Mouse (Mus musculus) neural tube, embryonic 15.5 days (tissue): Measurements from ENCODE around the gene Plekha6. TPM values are rescaled to one million over a fixed set of nuclear protein-coding genes. Genes with fewer than 3 reads are reported as not detected.
A peak's percentile ranks its signal among the peaks of the same experiment; 100 is the strongest.

Experiments used
- ATAC-seq: fragments of 200-750 bp; cut with Nextera tagmentation; 2 replicates; pipeline ENCODE4 v1.8.0; 2017; ENCODE audit warnings: mild to moderate bottlenecking, moderate TSS enrichment, moderate library complexity; ENCODE audit not compliant: low FRiP score
- H3K27ac ChIP-seq: fragments of 300-500 bp; sonication (generic); replicated peaks from 2 replicates; pipeline ENCODE4 v1.5.1; 2015; ENCODE audit warnings: mild to moderate bottlenecking, inconsistent platforms
- H3K27me3 ChIP-seq: fragments of 300-500 bp; sonication (generic); replicated peaks from 2 replicates; pipeline ENCODE4 v1.6.1; 2015; ENCODE audit warnings: inconsistent platforms
- H3K36me3 ChIP-seq: fragments of 300-500 bp; sonication (generic); 2 replicates; pipeline ENCODE4 v1.6.1; 2015; ENCODE audit warnings: inconsistent platforms
- H3K4me1 ChIP-seq: fragments of 300-500 bp; sonication (generic); 2 replicates; pipeline ENCODE4 v1.6.1; 2015; ENCODE audit warnings: inconsistent platforms
- H3K4me2 ChIP-seq: fragments of 300-500 bp; sonication (generic); 2 replicates; pipeline ENCODE4 v1.6.1; 2015; ENCODE audit warnings: inconsistent platforms, mild to moderate bottlenecking, moderate library complexity
- H3K4me3 ChIP-seq: fragments of 300-500 bp; sonication (generic); replicated peaks from 2 replicates; pipeline ENCODE4 v1.5.1; 2015; ENCODE audit warnings: mild to moderate bottlenecking, inconsistent platforms
- H3K9ac ChIP-seq: fragments of 300-500 bp; sonication (generic); replicated peaks from 2 replicates; pipeline ENCODE4 v1.6.1; 2015; ENCODE audit warnings: mild to moderate bottlenecking, inconsistent platforms
- H3K9me3 ChIP-seq: fragments of 300-500 bp; sonication (generic); replicated peaks from 2 replicates; pipeline ENCODE4 v1.6.1; 2016; ENCODE audit warnings: inconsistent platforms
- WGBS: fragments of 180-500 bp; shearing (Covaris S2); methylation state at CpG from one replicate; pipeline ENCODE4 v1.1.7; 2015; ENCODE audit warnings: mixed read lengths; 5-methylcytosine and 5-hydroxymethylcytosine counted together
- polyA plus RNA-seq: library from polyadenylated mRNA; unstranded; fragments of >200 nt; fragmentation: Nextera tagmentation; extraction: Ambion mirVana; gene quantifications from 2 replicates; pipeline ENCODE4 v1.2.1, GENCODE M21; 2015

Plekha6 gene
- polyA plus RNA-seq, 1 experiment from 2014 or later: 20.5 TPM

DNA sequence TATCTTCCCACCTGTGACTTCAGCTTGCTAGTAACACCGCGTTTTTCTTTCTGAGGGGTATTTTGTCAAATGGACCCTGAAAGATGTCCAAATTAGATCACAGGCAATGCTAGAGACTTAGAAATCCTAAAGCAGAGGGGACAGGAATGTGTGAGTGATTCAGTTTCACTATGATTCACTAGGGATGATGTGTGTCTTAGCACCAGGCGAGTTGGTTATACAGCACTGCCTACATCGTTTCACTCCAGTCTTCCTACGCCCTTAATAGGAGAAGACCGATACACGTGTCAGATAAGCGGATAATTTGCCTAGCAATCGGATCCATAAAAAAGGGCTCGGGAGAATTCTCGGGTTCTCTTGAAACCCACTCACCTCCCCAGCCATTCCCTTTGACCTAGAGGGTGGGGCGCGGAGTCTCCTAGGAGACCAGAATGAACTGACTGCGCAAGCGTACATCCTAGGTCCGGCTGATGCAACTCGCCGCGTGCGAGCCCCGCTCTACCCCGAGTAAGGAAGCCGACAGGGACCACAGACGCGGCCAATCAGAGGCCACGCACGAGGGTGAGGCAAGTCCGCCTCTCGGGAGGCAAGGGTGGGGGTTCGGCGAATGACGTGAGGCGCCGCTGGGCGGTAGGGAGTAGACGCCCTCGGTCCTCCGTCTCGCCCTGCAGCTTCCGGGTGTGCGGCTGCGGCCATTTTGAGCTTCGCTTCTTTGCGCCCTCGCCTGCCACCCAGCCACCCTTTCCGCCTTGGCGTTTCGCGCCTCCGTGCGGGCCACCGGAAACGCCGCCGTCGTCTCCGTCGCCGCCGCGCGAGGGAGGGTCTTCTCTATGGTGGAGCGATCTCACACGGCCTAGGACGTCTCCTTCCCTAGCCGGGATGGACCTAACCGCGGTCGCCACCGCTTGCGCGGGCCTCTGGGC, 33.1 kb upstream of the Plekha6 start, which contains the start of gene Ppp1r15b:
TSS of gene Ppp1r15b (plus strand) at position 506 of the 923 bp plus-strand sequence.
- Histone ChIP-seq H3K4me2 (peak within 1 kb of the TSS; percentile 98), H3K4me1 (peaks cover 51% of the 10 kb centered on the region), H3K27me3 (no peaks in the 10 kb centered on the region), H3K27ac (peak within 1 kb of the TSS; percentile 98), H3K9me3 (no peaks in the 10 kb centered on the region), H3K9ac (peak within 1 kb of the TSS; percentile 97), H3K36me3 (no peaks in the 10 kb centered on the region), H3K4me3 (peak within 1 kb of the TSS; percentile 80)
- WGBS: 1% methylated on average over 72 of the region's 72 CpGs
- ATAC-seq: peak; percentile 99

DNA sequence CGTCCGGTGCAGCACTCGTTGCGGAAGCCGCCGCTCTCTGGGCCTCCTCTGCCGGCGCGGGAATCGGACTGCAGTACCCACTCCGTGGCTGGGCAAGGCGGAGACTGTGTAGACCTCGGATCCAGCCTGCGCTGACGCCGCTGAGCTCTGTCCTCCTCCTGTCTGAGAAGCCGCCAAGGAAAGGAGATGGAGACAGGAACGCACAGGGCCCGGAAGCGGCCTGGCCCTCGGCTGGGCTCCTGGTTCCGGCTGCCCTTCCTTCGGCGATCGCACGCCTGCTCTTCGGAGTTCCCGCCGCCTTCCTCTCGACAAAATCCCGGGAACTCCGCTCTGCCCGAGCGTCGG, 32.5 kb upstream of the Plekha6 start:
- Histone ChIP-seq H3K9me3 (no peaks in the 10 kb centered on the region), H3K9ac (peak overlapping the region; percentile 97), H3K27me3 (no peaks in the 10 kb centered on the region), H3K27ac (peak overlapping the region; percentile 98), H3K4me3 (peak overlapping the region; percentile 80), H3K36me3 (no peaks in the 10 kb centered on the region), H3K4me2 (peak overlapping the region; percentile 98), H3K4me1 (peaks cover 58% of the 10 kb centered on the region)
- WGBS: under 1% methylated on average over 35 of the region's 35 CpGs
- no peak for ATAC-seq

DNA sequence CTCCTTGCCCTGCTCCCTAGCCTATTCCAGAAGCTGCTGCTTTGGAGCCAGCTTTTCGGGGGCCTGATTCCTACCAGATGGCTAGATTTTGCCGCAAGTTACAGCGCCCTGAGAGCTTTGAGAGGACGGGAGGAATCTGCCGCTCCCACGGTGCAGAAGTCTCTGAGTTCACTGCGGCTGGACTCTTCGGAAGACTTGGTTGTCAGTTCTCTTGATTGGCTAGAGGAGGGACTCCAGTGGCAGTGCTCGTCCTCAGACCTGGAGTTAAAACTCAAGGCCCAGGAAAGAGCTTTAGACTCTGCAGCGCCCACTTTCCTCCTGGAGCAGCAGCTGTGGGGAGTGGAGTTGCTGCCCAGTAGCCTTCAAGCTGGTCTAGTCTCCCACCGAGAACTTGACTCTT, 32.1 kb upstream of the Plekha6 start:
- H3K4me3 ChIP-seq: peak overlapping the region; percentile 80
- ATAC-seq: no peak
- peak overlapping the region; percentile 98 for H3K27ac ChIP-seq
- peaks cover 2% of the 10 kb centered on the region for H3K36me3 ChIP-seq
- no peaks in the 10 kb centered on the region for H3K9me3 ChIP-seq
- H3K4me1 ChIP-seq: peaks cover 62% of the 10 kb centered on the region
- 0% methylated on average over 11 of the region's 11 CpGs for WGBS
- H3K27me3 ChIP-seq: no peaks in the 10 kb centered on the region
- peak overlapping the region; percentile 97 for H3K9ac ChIP-seq
- peak overlapping the region; percentile 98 for H3K4me2 ChIP-seq

DNA sequence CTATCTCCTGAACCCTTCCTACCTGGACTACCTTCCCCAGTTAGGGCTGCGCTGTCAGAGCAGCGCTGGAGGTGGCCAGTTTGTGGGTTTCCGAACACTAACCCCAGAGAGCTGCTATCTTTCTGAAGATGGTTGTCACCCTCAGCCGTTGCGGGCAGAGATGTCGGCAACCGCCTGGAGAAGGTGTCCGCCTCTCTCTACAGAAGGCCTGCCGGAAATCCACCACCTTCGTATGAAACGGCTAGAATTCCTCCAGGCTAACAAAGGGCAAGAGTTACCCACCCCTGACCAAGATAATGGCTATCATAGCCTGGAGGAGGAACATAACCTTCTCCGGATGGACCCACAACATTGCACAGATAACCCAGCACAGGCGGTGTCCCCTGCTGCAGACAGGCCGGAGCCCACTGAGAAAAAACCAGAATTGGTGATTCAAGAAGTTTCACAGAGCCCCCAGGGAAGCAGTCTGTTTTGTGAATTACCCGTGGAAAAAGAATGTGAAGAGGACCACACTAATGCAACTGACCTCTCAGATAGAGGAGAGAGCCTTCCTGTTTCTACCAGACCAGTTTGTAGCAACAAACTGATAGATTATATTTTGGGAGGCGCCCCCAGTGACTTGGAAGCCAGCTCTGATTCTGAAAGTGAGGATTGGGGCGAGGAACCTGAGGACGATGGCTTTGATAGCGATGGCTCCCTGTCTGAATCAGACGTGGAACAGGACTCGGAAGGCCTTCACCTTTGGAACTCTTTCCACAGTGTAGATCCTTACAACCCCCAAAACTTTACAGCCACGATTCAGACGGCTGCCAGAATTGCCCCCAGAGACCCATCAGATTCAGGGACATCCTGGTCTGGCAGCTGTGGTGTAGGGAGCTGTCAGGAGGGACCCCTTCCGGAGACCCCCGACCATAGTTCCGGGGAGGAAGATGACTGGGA, 31.4 kb upstream of the Plekha6 start:
- peak overlapping the region; percentile 98; the same call in 1 of the 2 replicates for H3K27ac ChIP-seq
- no peak for ATAC-seq
- 9% methylated on average over 26 of the region's 26 CpGs for WGBS
- H3K4me2 ChIP-seq: peak overlapping the region; percentile 98
- peaks cover 66% of the 10 kb centered on the region for H3K4me1 ChIP-seq
- H3K9me3 ChIP-seq: no peaks in the 10 kb centered on the region
- peak overlapping the region; percentile 80 for H3K4me3 ChIP-seq
- H3K9ac ChIP-seq: peak overlapping the region; percentile 97
- no peaks in the 10 kb centered on the region for H3K27me3 ChIP-seq
- peaks cover 10% of the 10 kb centered on the region for H3K36me3 ChIP-seq

DNA sequence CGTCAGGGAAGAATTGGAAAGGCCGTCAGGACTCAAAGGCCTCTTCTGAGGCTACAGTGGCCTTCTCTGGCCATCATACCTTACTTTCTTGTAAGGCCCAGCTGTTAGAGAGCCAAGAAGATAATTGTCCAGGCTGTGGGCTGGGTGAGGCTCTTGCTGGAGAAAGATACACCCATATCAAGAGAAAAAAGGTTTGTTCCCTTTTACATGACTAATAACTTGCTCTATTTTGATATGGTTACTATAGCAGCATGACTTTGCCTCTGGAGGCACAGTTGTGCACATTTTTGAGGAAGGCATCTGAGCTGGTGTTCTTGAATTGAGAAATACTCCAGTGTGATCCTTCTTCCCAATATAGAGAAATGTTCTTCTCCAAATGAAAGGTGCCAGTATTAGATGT, 30.6 kb upstream of the Plekha6 start:
- 18% methylated on average over 2 of the region's 2 CpGs for WGBS
- H3K9ac ChIP-seq: peak overlapping the region; percentile 97
- H3K27me3 ChIP-seq: no peaks in the 10 kb centered on the region
- H3K27ac ChIP-seq: no peak overlapping the region
- no peaks in the 10 kb centered on the region for H3K9me3 ChIP-seq
- H3K4me2 ChIP-seq: peak overlapping the region; percentile 98
- peaks cover 66% of the 10 kb centered on the region for H3K4me1 ChIP-seq
- ATAC-seq: no peak
- peak overlapping the region; percentile 80 for H3K4me3 ChIP-seq
- peaks cover 17% of the 10 kb centered on the region for H3K36me3 ChIP-seq

DNA sequence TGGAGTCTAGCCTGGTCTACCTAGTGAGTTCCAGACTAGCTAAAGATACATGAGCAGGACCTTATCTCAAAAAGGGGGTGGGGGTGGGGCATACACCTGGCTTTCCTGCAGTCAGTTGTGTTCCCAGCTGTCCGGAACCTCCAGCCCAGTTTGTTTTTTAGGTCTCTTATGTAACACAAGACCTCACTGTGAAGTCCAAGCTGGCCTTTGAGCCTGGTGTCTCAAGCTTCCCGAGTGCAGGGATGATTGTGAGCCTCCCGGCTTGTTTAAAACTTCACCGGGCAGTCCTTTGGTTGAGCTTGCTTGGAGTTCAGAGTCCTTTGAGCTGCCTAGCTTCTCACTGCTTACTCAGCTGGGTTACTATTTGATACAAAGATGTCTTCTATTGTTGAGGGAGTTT, 29.9 kb upstream of the Plekha6 start:
- H3K27ac ChIP-seq: no peak overlapping the region
- no peaks in the 10 kb centered on the region for H3K9me3 ChIP-seq
- ATAC-seq: no peak
- peaks cover 24% of the 10 kb centered on the region for H3K36me3 ChIP-seq
- 35% methylated on average over 4 of the region's 4 CpGs for WGBS
- H3K4me3 ChIP-seq: peak overlapping the region; percentile 80
- H3K9ac ChIP-seq: peak overlapping the region; percentile 97
- H3K27me3 ChIP-seq: no peaks in the 10 kb centered on the region
- H3K4me1 ChIP-seq: peaks cover 66% of the 10 kb centered on the region
- peak overlapping the region; percentile 98 for H3K4me2 ChIP-seq

DNA sequence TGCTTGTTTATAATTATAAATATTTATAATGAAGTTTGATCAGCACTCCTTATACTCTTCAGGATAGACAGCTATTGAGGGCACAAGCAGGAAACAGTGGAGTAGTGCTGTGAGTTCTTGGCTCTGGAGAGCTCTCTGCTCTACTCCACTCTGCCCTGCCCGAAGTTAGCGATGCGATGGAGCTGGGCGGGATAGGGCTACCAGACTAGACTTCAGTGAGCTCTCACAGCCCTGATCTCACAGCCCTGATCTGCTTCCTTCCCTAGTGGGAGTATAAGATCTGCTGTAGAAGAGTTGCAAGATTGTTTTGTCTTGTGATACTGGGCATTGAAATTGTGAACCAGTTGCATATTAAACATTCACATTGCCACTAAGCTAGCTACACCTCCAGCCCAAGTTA, 29.1 kb upstream of the Plekha6 start:
- 52% methylated on average over 4 of the region's 4 CpGs for WGBS

DNA sequence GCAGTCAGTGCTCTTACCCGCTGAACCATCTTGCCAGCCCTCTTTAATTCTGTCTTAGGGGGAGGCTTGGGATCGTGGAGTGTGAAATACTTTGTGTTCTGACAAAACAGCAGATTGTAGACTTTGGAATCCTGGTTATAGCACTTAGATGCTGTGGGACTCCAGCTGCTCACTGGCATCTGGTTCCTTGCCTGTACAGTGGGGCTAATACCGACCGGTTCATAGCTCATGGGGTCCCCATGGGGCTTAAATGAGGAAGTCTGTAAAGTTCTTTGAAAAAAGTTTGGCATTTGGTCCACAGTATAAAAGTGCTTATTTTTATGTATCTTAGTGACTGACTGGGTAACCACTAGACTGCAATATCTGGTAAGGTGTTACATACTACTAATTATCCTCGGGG, 28.2 kb upstream of the Plekha6 start:
- Histone ChIP-seq H3K36me3 (peaks cover 38% of the 10 kb centered on the region), H3K9me3 (no peaks in the 10 kb centered on the region), H3K9ac (no peak overlapping the region), H3K4me3 (0 out of 2 replicates have a peak overlapping the region, but pooled peaks have one; percentile 8), H3K27me3 (no peaks in the 10 kb centered on the region), H3K27ac (no peak overlapping the region), H3K4me1 (peaks cover 52% of the 10 kb centered on the region), H3K4me2 (peak overlapping the region; percentile 98)
- 61% methylated on average over 5 of the region's 5 CpGs for WGBS
- no peak for ATAC-seq

More for the DNA sequence above, 29.1 kb upstream of the Plekha6 start:
- Histone ChIP-seq H3K4me2 (peak overlapping the region; percentile 98), H3K4me3 (peak overlapping the region; percentile 80), H3K9me3 (no peaks in the 10 kb centered on the region), H3K4me1 (peaks cover 61% of the 10 kb centered on the region), H3K27me3 (no peaks in the 10 kb centered on the region), H3K27ac (no peak overlapping the region), H3K36me3 (peaks cover 30% of the 10 kb centered on the region), H3K9ac (0 out of 2 replicates have a peak overlapping the region, but pooled peaks have one; percentile 14)
- ATAC-seq: no peak

DNA sequence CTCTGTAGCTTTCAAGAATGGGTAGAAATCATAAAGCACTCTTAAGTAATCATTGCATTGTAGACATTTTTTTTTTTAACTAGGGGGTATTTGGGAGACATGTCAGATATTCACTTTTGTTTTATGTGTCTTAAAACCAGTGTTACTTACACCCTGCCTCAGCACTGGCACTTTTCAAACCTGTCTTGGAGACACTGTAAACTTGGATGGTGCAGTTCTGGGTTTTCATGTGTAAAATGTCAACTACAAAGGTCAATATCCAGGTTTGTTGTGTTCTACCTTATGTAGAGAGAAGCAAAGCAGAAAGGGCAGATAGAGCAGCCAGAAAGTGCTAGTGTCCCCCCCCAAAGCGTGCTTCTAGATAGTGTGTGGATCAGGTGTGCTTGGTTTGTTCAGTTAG, 25.6 kb upstream of the Plekha6 start:
- no peak overlapping the region for H3K27ac ChIP-seq
- WGBS: 96% methylated on average over 1 of the region's 1 CpGs
- no peaks in the 10 kb centered on the region for H3K9me3 ChIP-seq
- peaks cover 40% of the 10 kb centered on the region for H3K4me1 ChIP-seq
- H3K4me3 ChIP-seq: no peak overlapping the region
- H3K27me3 ChIP-seq: no peaks in the 10 kb centered on the region
- peaks cover 46% of the 10 kb centered on the region for H3K36me3 ChIP-seq
- no peak overlapping the region for H3K9ac ChIP-seq
- no peak for ATAC-seq
- H3K4me2 ChIP-seq: no peak overlapping the region

DNA sequence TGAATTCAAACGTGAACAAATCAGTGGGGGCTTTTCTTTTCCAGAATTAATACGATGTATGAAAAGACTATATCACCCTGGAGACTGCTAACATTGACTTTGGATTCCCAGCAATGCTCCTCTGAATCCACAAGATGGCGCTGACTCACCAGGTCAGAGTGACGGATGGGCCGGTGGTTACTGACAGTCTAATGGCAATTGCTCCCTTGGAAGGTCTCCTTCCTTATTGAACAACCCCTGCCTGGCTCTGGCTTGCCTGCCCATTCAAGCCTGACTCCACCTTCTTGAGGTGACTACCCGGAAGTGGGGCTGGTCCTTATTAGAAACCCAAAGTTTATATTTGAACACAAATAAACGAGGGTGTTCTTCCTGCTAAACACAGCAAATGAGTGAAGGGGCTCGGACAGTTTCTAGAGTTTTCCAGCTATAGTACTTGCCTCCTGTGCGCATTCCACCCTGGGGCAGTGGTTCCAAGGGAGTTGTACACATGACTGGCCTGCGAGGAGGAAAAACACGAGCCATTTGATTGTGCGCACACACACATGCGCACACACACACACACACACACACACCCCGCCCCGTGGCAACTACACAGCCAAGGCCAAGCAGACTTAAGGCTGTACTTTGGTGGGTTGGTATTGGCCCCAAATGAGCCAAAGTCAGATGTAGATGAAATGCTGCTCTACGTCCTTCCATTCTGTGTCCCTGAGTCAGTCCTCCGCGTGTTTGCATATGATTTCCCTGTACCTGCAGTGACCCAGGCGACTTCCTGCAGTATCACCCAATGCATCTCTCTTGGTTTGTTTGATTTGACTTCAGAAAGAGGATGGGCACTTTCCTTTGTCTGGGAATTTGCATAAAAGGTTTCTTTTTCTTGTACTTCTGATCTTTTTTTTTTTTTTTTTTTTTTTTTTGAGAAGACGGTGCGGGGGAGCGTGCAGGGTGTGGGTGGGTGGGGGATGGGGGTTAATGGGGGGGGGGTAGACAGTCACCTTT, 17.7 kb upstream of the Plekha6 start:
- ATAC-seq: peak; percentile 53; the same call in 1 of the 2 replicates
- Histone ChIP-seq H3K9ac (no peak overlapping the region), H3K4me1 (peaks cover 4% of the 10 kb centered on the region; the same call in 1 of the 2 replicates), H3K27ac (no peak overlapping the region), H3K9me3 (no peaks in the 10 kb centered on the region), H3K4me3 (no peak overlapping the region), H3K27me3 (no peaks in the 10 kb centered on the region), H3K4me2 (no peak overlapping the region), H3K36me3 (peaks cover 2% of the 10 kb centered on the region)
- WGBS: 60% methylated on average over 22 of the region's 22 CpGs
